Mouse (Mus musculus) embryonic facial prominence, embryonic 10.5 days (tissue): ENCODE data around the gene Galnt18. TPM values are rescaled to one million over a fixed set of nuclear protein-coding genes. Genes with fewer than 3 reads are reported as not detected.

Experiments used
- DNase-seq: peaks from one replicate; pipeline ENCODE4 v3.0.0-alpha.2; 2017; ENCODE audit warnings: low spot score
- H3K27ac ChIP-seq: fragments of 300-500 bp; sonication (generic); replicated peaks from 2 replicates; pipeline ENCODE4 v1.5.1; 2016; ENCODE audit warnings: mild to moderate bottlenecking
- H3K27me3 ChIP-seq: fragments of 300-500 bp; sonication (generic); replicated peaks from 2 replicates; pipeline ENCODE4 v1.6.1; 2016; ENCODE audit warnings: low read depth, mild to moderate bottlenecking; ENCODE audit not compliant: poor library complexity, severe bottlenecking
- H3K36me3 ChIP-seq: fragments of 300-500 bp; sonication (generic); replicated peaks from 2 replicates; pipeline ENCODE4 v1.6.1; 2016; ENCODE audit warnings: mild to moderate bottlenecking, moderate library complexity
- H3K4me1 ChIP-seq: fragments of 300-500 bp; sonication (generic); 2 replicates; pipeline ENCODE4 v1.6.1; 2016
- H3K4me3 ChIP-seq: fragments of 300-500 bp; sonication (generic); 2 replicates; pipeline ENCODE4 v1.5.1; 2016; ENCODE audit warnings: mild to moderate bottlenecking, moderate library complexity
- H3K9me3 ChIP-seq: fragments of 300-500 bp; sonication (generic); 2 replicates; pipeline ENCODE4 v1.6.1; 2016; ENCODE audit warnings: mild to moderate bottlenecking
- WGBS: fragments of 180-500 bp; shearing (Covaris S2); methylation state at CpG from one replicate; pipeline ENCODE4 v1.1.7; 2016; 5-methylcytosine and 5-hydroxymethylcytosine counted together
- microRNA-seq: library from miRNA; unstranded; fragments of <30 nt; microRNA quantifications from one replicate; pipeline ENCODE4, GENCODE M21; 2017
- polyA plus RNA-seq: library from polyadenylated mRNA; unstranded; fragments of >200 nt; fragmentation: Nextera tagmentation; extraction: Ambion mirVana; gene quantifications from 2 replicates; pipeline ENCODE4 v1.2.1, GENCODE M21; 2016

Galnt18 gene
- polyA plus RNA-seq, 1 experiment from 2014 or later, result 9.9 TPM

DNA sequence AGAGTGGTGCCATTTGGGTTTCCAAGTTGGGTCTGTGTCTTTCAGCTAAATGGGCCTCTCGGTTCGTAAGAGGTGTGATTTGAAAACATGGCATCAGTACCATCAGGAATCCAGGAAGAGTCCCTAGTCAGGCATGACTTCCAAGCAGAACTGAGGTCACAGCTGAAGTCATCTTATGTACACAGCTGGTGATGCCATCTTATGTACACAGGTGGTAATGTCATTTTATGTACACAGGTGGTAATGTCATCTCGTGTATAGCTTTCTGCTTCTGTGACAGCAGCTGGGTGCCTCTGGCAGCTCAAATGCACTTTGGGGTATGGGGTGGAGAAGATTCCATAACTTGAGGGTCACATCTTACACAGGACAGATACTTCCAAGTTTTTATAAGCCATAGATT lies 323.8 kb downstream of the Galnt18 start:
- H3K36me3 ChIP-seq, result no peaks in the 10 kb centered on the region

DNA sequence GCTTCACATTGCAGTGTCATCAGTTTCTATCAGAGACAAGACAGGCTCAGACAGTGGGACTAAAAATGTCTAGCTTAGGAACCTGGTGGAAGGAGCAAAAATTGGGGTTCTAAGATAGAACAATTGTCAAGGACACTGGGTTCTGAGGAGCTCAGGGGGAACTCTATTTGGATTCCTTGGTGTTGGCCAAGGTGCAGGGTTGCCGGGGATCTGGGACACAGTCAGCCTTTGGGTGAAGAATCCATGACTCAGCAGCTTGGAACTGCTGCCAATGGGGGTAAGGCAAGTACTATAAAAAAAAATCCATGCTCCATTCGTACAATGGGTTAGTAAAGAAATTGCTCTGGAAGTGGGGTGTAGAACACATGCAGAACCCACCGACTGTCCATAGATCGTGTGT lies 324.2 kb downstream of the Galnt18 start:
- DNase-seq, result no peak
- Histone ChIP-seq H3K9me3 (no peaks in the 10 kb centered on the region), H3K4me1 (peaks cover 10% of the 10 kb centered on the region; the same call in 1 of the 2 replicates), H3K27ac (no peak overlapping the region), H3K27me3 (no peaks in the 10 kb centered on the region), H3K4me3 (no peak overlapping the region), H3K36me3 (no peaks in the 10 kb centered on the region)
- 91% methylated on average over 4 of the region's 4 CpGs for WGBS

More for the DNA sequence above, 323.8 kb downstream of the Galnt18 start:
- 90% methylated on average over 3 of the region's 3 CpGs for WGBS
- Histone ChIP-seq H3K4me1 (peaks cover 6% of the 10 kb centered on the region; the same call in 1 of the 2 replicates), H3K27ac (no peak overlapping the region), H3K9me3 (no peaks in the 10 kb centered on the region), H3K27me3 (no peaks in the 10 kb centered on the region), H3K4me3 (no peak overlapping the region)
- no peak for DNase-seq

GRCm38 (mm10) chr7:111452000-111452399 lies 327.8 kb downstream of the Galnt18 start:
- no peaks in the 10 kb centered on the region for H3K36me3 ChIP-seq
- DNase-seq, result no peak
- no peak overlapping the region for H3K4me3 ChIP-seq
- H3K27ac ChIP-seq, result no peak overlapping the region
- H3K4me1 ChIP-seq, result peaks cover 10% of the 10 kb centered on the region; the same call in 1 of the 2 replicates
- no peaks in the 10 kb centered on the region for H3K27me3 ChIP-seq
- 67% methylated on average over 1 of the region's 1 CpGs for WGBS
- no peaks in the 10 kb centered on the region for H3K9me3 ChIP-seq

DNA sequence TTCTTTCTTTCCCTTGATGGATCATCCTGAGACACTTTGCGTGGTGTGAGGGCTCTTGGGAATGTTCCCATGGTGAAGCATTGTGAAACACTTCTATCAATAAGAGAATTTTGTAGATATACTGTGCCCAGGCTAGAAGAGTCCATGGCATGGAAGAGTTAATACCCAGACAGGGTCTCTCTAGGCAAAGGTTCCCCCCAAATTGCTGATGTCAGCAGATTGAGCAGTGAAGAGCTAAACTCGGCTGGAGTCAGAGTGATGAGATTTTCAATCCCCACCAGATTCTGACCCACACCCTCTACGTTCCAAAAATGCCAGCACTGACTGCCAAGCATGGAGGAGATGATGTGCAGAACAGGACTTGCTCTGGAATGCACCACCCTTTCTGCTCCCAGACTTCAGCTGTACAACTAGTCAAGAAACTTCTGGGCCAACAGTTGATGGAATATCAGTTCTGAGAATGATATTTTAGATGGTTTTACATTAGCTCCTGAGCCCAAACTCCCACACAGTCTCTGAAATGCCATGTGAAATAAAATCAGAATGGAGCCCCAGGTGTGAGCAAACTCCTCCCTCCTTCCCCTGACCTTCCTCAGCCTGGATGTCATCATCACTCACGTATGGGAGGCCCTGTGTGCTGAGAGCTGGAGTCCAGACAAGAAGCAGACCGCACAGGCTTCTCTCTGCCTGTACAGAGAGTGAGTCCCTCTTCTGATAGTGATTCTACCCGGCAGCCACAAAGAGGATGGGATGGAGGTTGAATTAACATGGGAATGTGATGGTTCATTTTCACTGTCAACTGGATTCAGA lies 329.3 kb downstream of the Galnt18 start:
- no peaks in the 10 kb centered on the region for H3K9me3 ChIP-seq
- WGBS, result 74% methylated on average over 6 of the region's 6 CpGs
- no peak overlapping the region for H3K27ac ChIP-seq
- H3K4me1 ChIP-seq, result peaks cover 10% of the 10 kb centered on the region; the same call in 1 of the 2 replicates
- no peak for DNase-seq
- no peaks in the 10 kb centered on the region for H3K27me3 ChIP-seq
- no peaks in the 10 kb centered on the region for H3K36me3 ChIP-seq
- no peak overlapping the region for H3K4me3 ChIP-seq

DNA sequence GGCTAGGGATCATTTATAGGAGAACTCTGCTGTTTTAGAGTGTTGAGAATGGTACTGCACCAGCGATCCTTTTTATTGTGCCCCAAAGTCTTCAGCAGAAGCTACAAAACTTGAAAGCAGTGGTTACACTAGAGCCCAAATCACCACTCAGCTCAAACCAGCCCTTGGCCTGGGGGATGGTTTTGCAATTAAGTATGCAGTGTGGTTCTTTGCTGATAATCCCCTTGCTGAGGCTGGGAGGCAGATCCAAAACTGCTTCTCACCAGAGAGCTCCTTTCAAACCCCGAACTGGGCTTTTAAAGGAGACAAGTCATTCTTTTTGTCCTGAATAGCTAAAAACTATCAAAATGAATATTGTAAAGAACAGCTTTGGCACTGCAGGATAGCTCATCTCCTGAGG lies 346.6 kb downstream of the Galnt18 start:
- H3K4me1 ChIP-seq, result no peaks in the 10 kb centered on the region
- no peak overlapping the region for H3K4me3 ChIP-seq
- H3K9me3 ChIP-seq, result no peaks in the 10 kb centered on the region
- DNase-seq, result no peak
- no peak overlapping the region for H3K27ac ChIP-seq
- H3K36me3 ChIP-seq, result no peaks in the 10 kb centered on the region
- no peaks in the 10 kb centered on the region for H3K27me3 ChIP-seq
- 38% methylated on average over 2 of the region's 2 CpGs for WGBS

DNA sequence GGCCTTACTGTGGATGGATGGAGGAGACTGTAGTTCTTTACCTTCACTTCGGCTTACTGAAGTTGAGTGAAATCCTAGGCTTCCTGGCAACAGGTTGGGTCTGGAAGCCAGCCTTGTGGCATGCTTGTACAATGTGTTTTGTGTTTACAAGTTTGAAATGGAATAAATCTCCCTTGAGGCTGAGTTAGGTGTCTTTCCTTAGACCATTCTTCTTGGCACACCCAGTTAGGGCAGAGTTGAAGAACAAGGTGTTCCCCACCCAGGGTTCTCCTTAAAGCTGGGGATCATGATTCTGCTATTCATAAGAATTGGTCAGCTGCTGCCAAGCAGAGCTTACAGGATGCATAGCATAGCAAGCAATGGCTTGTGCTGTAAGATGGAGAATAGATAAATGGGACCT lies 352.4 kb downstream of the Galnt18 start:
- WGBS, result 91% methylated on average over 1 of the region's 1 CpGs
- Histone ChIP-seq H3K27me3 (no peaks in the 10 kb centered on the region), H3K27ac (no peak overlapping the region), H3K4me3 (no peak overlapping the region), H3K4me1 (no peaks in the 10 kb centered on the region), H3K9me3 (no peaks in the 10 kb centered on the region), H3K36me3 (no peaks in the 10 kb centered on the region)
- DNase-seq, result no peak

Small RNAs within 50 kb of the gene (microRNA-seq; reads per million reads assigned to microRNA genes)
- not detected for gene Gm25787

Other genes with a start within 250 kb of the Galnt18 start
- gene Usp47, start 243.5 kb upstream of the Galnt18 start, polyA plus RNA-seq, result 88.0 and 90.9 TPM in 2 replicates